In genomic region chr13:54681291-54681690, GRCm38 (mm10) we compare ENCODE assay signal across 23 mouse cellular contexts. TPM values are rescaled to one million over a fixed set of nuclear protein-coding genes. Genes with fewer than 3 reads are reported as not detected.
DNase-seq lines count a peak whose midpoint lies in the region; ATAC-seq and TF ChIP-seq lines count a peak whose summit lies in the region.
"Had no signal": no experiment of that assay in that cellular context is flagged by ENCODE, and none has a peak within 500 bp of the region (broad histone marks: within the 10 kb centered on the region; RNA-seq: fewer than 3 reads in every experiment).

No protein-coding gene starts in this region.

- H3K4me3 ChIP-seq in forebrain, embryonic 12.5 days (replicated peaks), result no peak overlapping the region
- no peak overlapping the region for H3K4me3 ChIP-seq in forebrain, postnatal 0 days (ENCODE audit: low read depth, low read length)
- H3K4me3 ChIP-seq in bone marrow, adult 2 months (replicated peaks; ENCODE audit: control insufficient read depth, low read depth, low read length), result no peak overlapping the region
- H3K4me3 ChIP-seq in liver, postnatal 0 days (ENCODE audit: low read depth, low read length), result no peak overlapping the region
- H3K4me3 ChIP-seq in intestine, embryonic 15.5 days (replicated peaks), result no peak overlapping the region
- H3K4me3 ChIP-seq: layer of hippocampus, adult 2 months had no signal

- no peak for DNase-seq in forebrain, postnatal 0 days
- peak; percentile 69 for DNase-seq in liver
- peak; percentile 28 for DNase-seq in liver, postnatal 0 days
- DNase-seq in layer of hippocampus, postnatal 10 days (ENCODE audit: low spot score in 2 of 2), result no peak
- DNase-seq: adrenal gland, postnatal 25 days; cerebellum, postnatal 25 days; kidney, adult 11 months; lung, adult 18-20 months; lung, postnatal 14 days; retina, postnatal 1 day; thymus, postnatal 14 days had no signal

- H3K9me3 ChIP-seq in forebrain, embryonic 12.5 days, result no peaks in the 10 kb centered on the region
- H3K9me3 ChIP-seq in forebrain, postnatal 0 days (ENCODE audit: low read length), result no peaks in the 10 kb centered on the region
- H3K9me3 ChIP-seq in liver, postnatal 0 days (ENCODE audit: low read length), result no peaks in the 10 kb centered on the region
- H3K9me3 ChIP-seq in intestine, embryonic 15.5 days, result no peaks in the 10 kb centered on the region

- WGBS in forebrain, embryonic 12.5 days, result 89% methylated on average over 8 of the region's 8 CpGs
- WGBS in forebrain, postnatal 0 days, result 87% methylated on average over 8 of the region's 8 CpGs
- WGBS in bone marrow, adult 2 months, result 70% methylated on average over 8 of the region's 8 CpGs
- WGBS in liver, postnatal 0 days (ENCODE audit: insufficient replicate concordance), result 58% methylated on average over 8 of the region's 8 CpGs
- WGBS in intestine, embryonic 15.5 days, result 78% methylated on average over 8 of the region's 8 CpGs

- H3K27ac ChIP-seq in forebrain, embryonic 12.5 days, result 0 out of 2 replicates have a peak overlapping the region, but pooled peaks have one; percentile 19
- H3K27ac ChIP-seq in forebrain, postnatal 0 days (ENCODE audit: low read depth, low read length), result no peak overlapping the region
- H3K27ac ChIP-seq in bone marrow, adult 2 months (ENCODE audit: control insufficient read depth, insufficient read depth, low read depth, low read length, poor library complexity), result peak overlapping the region; percentile 78
- H3K27ac ChIP-seq in liver, postnatal 0 days (ENCODE audit: low read depth), result peak overlapping the region; percentile 78
- no peak overlapping the region for H3K27ac ChIP-seq in intestine, embryonic 15.5 days
- H3K27ac ChIP-seq: kidney, postnatal 0 days; layer of hippocampus, adult 2 months had no signal

- peaks cover 25% of the 10 kb centered on the region for H3K4me1 ChIP-seq in forebrain, embryonic 12.5 days
- peaks cover 18% of the 10 kb centered on the region for H3K4me1 ChIP-seq in forebrain, postnatal 0 days (ENCODE audit: insufficient read depth)
- peaks cover 4% of the 10 kb centered on the region; the same call in 1 of the 2 replicates for H3K4me1 ChIP-seq in bone marrow, adult 2 months (ENCODE audit: control insufficient read depth, insufficient read depth, low read length)
- peaks cover 41% of the 10 kb centered on the region for H3K4me1 ChIP-seq in liver, postnatal 0 days (ENCODE audit: insufficient read depth)
- peaks cover 33% of the 10 kb centered on the region for H3K4me1 ChIP-seq in intestine, embryonic 15.5 days (replicated peaks)

- no peak for TF ChIP-seq EP300 in liver, postnatal 0 days (IDR thresholded peaks at IDR 0.05; ENCODE audit: low read depth)

- no peak for TF ChIP-seq CTCF in forebrain, postnatal 0 days (IDR thresholded peaks at IDR 0.05; ENCODE audit: low read depth)
- TF ChIP-seq CTCF in bone marrow, adult 2 months (IDR thresholded peaks at IDR 0.05; ENCODE audit: control insufficient read depth, insufficient read depth, low read length), result no peak
- TF ChIP-seq CTCF in liver, postnatal 0 days (IDR thresholded peaks at IDR 0.05; ENCODE audit: low read depth), result no peak

- H3K36me3 ChIP-seq in forebrain, embryonic 12.5 days (replicated peaks), result peaks cover 62% of the 10 kb centered on the region
- peaks cover 55% of the 10 kb centered on the region for H3K36me3 ChIP-seq in forebrain, postnatal 0 days (ENCODE audit: insufficient read depth)
- H3K36me3 ChIP-seq in liver, postnatal 0 days (replicated peaks; ENCODE audit: insufficient read depth, low read length), result peaks cover 52% of the 10 kb centered on the region
- H3K36me3 ChIP-seq in intestine, embryonic 15.5 days, result peaks cover 50% of the 10 kb centered on the region

- H3K9ac ChIP-seq in forebrain, embryonic 12.5 days, result no peak overlapping the region
- H3K9ac ChIP-seq in forebrain, postnatal 0 days, result no peak overlapping the region
- H3K9ac ChIP-seq in liver, postnatal 0 days (replicated peaks), result peak overlapping the region; percentile 41; the same call in 1 of the 2 replicates
- no peak overlapping the region for H3K9ac ChIP-seq in intestine, embryonic 15.5 days

- H3K4me2 ChIP-seq in forebrain, embryonic 12.5 days, result no peak overlapping the region
- H3K4me2 ChIP-seq in forebrain, postnatal 0 days (ENCODE audit: low read depth), result no peak overlapping the region
- peak overlapping the region; percentile 65 for H3K4me2 ChIP-seq in liver, postnatal 0 days (ENCODE audit: low read depth, low read length)
- no peak overlapping the region for H3K4me2 ChIP-seq in intestine, embryonic 15.5 days (replicated peaks)

- H3K27me3 ChIP-seq in forebrain, embryonic 12.5 days, result no peaks in the 10 kb centered on the region
- no peaks in the 10 kb centered on the region for H3K27me3 ChIP-seq in forebrain, postnatal 0 days (ENCODE audit: insufficient read depth, low read length)
- H3K27me3 ChIP-seq in liver, postnatal 0 days (ENCODE audit: insufficient read depth, low read length), result no peaks in the 10 kb centered on the region
- no peaks in the 10 kb centered on the region for H3K27me3 ChIP-seq in intestine, embryonic 15.5 days (replicated peaks)

- ATAC-seq in forebrain, embryonic 12.5 days (ENCODE audit: low FRiP score), result no peak
- no peak for ATAC-seq in forebrain, postnatal 0 days
- ATAC-seq in liver, postnatal 0 days, result no peak
- no peak for ATAC-seq in intestine, embryonic 15.5 days
- ATAC-seq: forebrain, embryonic 16.5 days; hindbrain, embryonic 16.5 days had no signal

- TF ChIP-seq POLR2A in bone marrow, adult 2 months (IDR thresholded peaks at IDR 0.05; ENCODE audit: borderline replicate concordance, control insufficient read depth, low read depth, low read length), result no peak

RNA-seq across cellular contexts. Expression of gene Rnf44, which starts 12.4 kb away (rescaled TPM):
- 102 and 113 TPM in 2 replicates for polyA plus RNA-seq in forebrain, embryonic 12.5 days (2016; fragmentation: Nextera tagmentation; extraction: Ambion mirVana)
- 48.5 and 56.3 TPM in 2 replicates for total RNA-seq in forebrain, postnatal 0 days (2014; rRNA removed)
- 42.0 and 50.8 TPM in 2 replicates for polyA plus RNA-seq in forebrain, postnatal 0 days (2015; fragmentation: Nextera tagmentation; extraction: Ambion mirVana)
- 26.7 and 60.0 TPM in 2 replicates for polyA plus RNA-seq in bone marrow, adult 2 months (2011; ENCODE audit: insufficient read depth, insufficient read length, low replicate concordance, missing spikeins)
- 26.2 and 28.2 TPM in 2 replicates for polyA plus RNA-seq in liver, postnatal 0 days (2015; fragmentation: Nextera tagmentation; extraction: Ambion mirVana)
- total RNA-seq in layer of hippocampus, postnatal 10 days (2021), result 100 to 1,000 TPM in 1 of 2 experiments, 10 to 100 TPM in 1; 95.0 to 114 TPM
- 77.9 and 78.3 TPM in 2 replicates for polyA plus RNA-seq in intestine, embryonic 15.5 days (2015; fragmentation: Nextera tagmentation; extraction: Ambion mirVana)

RNA-seq across cellular contexts. Expression of gene Cdhr2, which starts 20.0 kb away (rescaled TPM):
- 0.05 TPM in 1 of 2 replicates, not detected in the other for polyA plus RNA-seq in forebrain, embryonic 12.5 days (2016; fragmentation: Nextera tagmentation; extraction: Ambion mirVana)
- 0.76 and 0.85 TPM in 2 replicates for total RNA-seq in forebrain, postnatal 0 days (2014; rRNA removed)
- polyA plus RNA-seq in forebrain, postnatal 0 days (2015; fragmentation: Nextera tagmentation; extraction: Ambion mirVana), result 0.24 and 0.53 TPM in 2 replicates
- not detected in 2 replicates for polyA plus RNA-seq in bone marrow, adult 2 months (2011; ENCODE audit: insufficient read depth, insufficient read length, low replicate concordance, missing spikeins)
- polyA plus RNA-seq in liver, postnatal 0 days (2015; fragmentation: Nextera tagmentation; extraction: Ambion mirVana), result 7.0 TPM in 2 replicates
- under 1 TPM; 0.16 to 0.20 TPM for total RNA-seq in layer of hippocampus, postnatal 10 days (2021)
- polyA plus RNA-seq in intestine, embryonic 15.5 days (2015; fragmentation: Nextera tagmentation; extraction: Ambion mirVana), result 32.2 and 37.2 TPM in 2 replicates
- total RNA-seq: adrenal gland, postnatal 25 days; gastrocnemius, adult 18-20 months; hematopoietic stem cell, adult 5-6 weeks; MEL; neutrophil, adult 5-6 weeks had no signal
- polyA plus RNA-seq: heart, embryonic 14.5 days had no signal

RNA-seq across cellular contexts. Expression of gene Faf2, which starts 59.7 kb away (rescaled TPM):
- 74.1 and 76.7 TPM in 2 replicates for polyA plus RNA-seq in forebrain, embryonic 12.5 days (2016; fragmentation: Nextera tagmentation; extraction: Ambion mirVana)
- 54.5 and 60.5 TPM in 2 replicates for total RNA-seq in forebrain, postnatal 0 days (2014; rRNA removed)
- polyA plus RNA-seq in forebrain, postnatal 0 days (2015; fragmentation: Nextera tagmentation; extraction: Ambion mirVana), result 35.0 and 49.3 TPM in 2 replicates
- 14.6 and 26.3 TPM in 2 replicates for polyA plus RNA-seq in bone marrow, adult 2 months (2011; ENCODE audit: insufficient read depth, insufficient read length, low replicate concordance, missing spikeins)
- polyA plus RNA-seq in liver, postnatal 0 days (2015; fragmentation: Nextera tagmentation; extraction: Ambion mirVana), result 27.8 and 28.1 TPM in 2 replicates
- 10 to 100 TPM; 48.3 to 52.7 TPM for total RNA-seq in layer of hippocampus, postnatal 10 days (2021)
- 67.5 and 68.5 TPM in 2 replicates for polyA plus RNA-seq in intestine, embryonic 15.5 days (2015; fragmentation: Nextera tagmentation; extraction: Ambion mirVana)

Comparison
In these comparisons a context has a peak if more than half of its experiments do, and no peak if none do; other contexts are left out.
1. H3K27ac ChIP-seq: peak in forebrain, embryonic 12.5 days (single experiment), bone marrow, adult 2 months (single experiment) and liver, postnatal 0 days (single experiment); none in forebrain, postnatal 0 days (single experiment) and intestine, embryonic 15.5 days (single experiment).
2. DNase-seq: peak in liver (single experiment) and liver, postnatal 0 days (single experiment); none in forebrain, postnatal 0 days (single experiment) and layer of hippocampus, postnatal 10 days (0 of 2).